Mouse (Mus musculus) layer of hippocampus, postnatal 10 days (tissue): ENCODE results near the gene Sgpp1. TPM values are rescaled to one million over a fixed set of nuclear protein-coding genes. Genes with fewer than 3 reads are reported as not detected.
"Not testable (repeated sequence)": the region's sequence is repeated elsewhere in the genome, so short reads cannot be mapped to it uniquely, and the experiment has no call there.

Source experiments
- DNase-seq, 2 experiments: peaks; one replicate each; pipeline ENCODE4 v3.0.0; 2021; ENCODE audit warnings: low spot score in 2 of 2
- total RNA-seq, 2 experiments: library from RNA; stranded (reverse); gene quantifications; 2 replicates each; pipeline ENCODE4 v1.2.3; 2021

The Sgpp1 gene
- total RNA-seq, 2 experiments from 2014 or later, result 28.5 to 29.6 TPM

GRCm38 (mm10) chr12:75698692-75699091 lies 36.8 kb downstream of the Sgpp1 start:
- no peak for DNase-seq

GRCm38 (mm10) chr12:75695845-75696244 lies 39.7 kb downstream of the Sgpp1 start:
- not testable (repeated sequence) for DNase-seq

GRCm38 (mm10) chr12:75689003-75689402 lies 46.5 kb downstream of the Sgpp1 start:
- DNase-seq, result no peak

GRCm38 (mm10) chr12:75687314-75687713 lies 48.2 kb downstream of the Sgpp1 start:
- DNase-seq, result no peak

GRCm38 (mm10) chr12:75684026-75684425 lies 51.5 kb downstream of the Sgpp1 start:
- DNase-seq, result not testable (repeated sequence)

- DNase-seq, result no peak
Measured at GRCm38 (mm10) chr12:75683598-75683997, 51.9 kb downstream of the Sgpp1 start.

GRCm38 (mm10) chr12:75682842-75683241 lies 52.7 kb downstream of the Sgpp1 start:
- DNase-seq, result no peak

- DNase-seq, result no peak
Measured at GRCm38 (mm10) chr12:75681101-75681500, 54.4 kb downstream of the Sgpp1 start.

GRCm38 (mm10) chr12:75678393-75678792 lies 57.1 kb downstream of the Sgpp1 start:
- no peak for DNase-seq

GRCm38 (mm10) chr12:75672630-75673029 lies 62.9 kb downstream of the Sgpp1 start:
- no peak for DNase-seq

- no peak for DNase-seq
Measured at GRCm38 (mm10) chr12:75671759-75672315, 63.7 kb downstream of the Sgpp1 start.

GRCm38 (mm10) chr12:75670611-75671010 lies 64.9 kb downstream of the Sgpp1 start:
- no peak for DNase-seq

GRCm38 (mm10) chr12:75669258-75670106 lies 66.0 kb downstream of the Sgpp1 start, which contains the start of gene Wdr89:
Gene Wdr89, minus strand, starts transcription at chr12:75669537.
- DNase-seq, result peak; percentile 98 to 99

- DNase-seq, result no peak
Measured at GRCm38 (mm10) chr12:75668916-75669257, 66.6 kb downstream of the Sgpp1 start.

GRCm38 (mm10) chr12:75668221-75668620 lies 67.3 kb downstream of the Sgpp1 start:
- DNase-seq, result no peak

- DNase-seq, result no peak
Measured at GRCm38 (mm10) chr12:75666939-75667338, 68.6 kb downstream of the Sgpp1 start.

GRCm38 (mm10) chr12:75664516-75664810 lies 71.1 kb downstream of the Sgpp1 start:
- DNase-seq, result no peak

Other genes starting within 250 kb of the Sgpp1 start
- 10 to 100 TPM; 77.4 to 83.5 TPM for gene Ppp2r5e, start 139.5 kb downstream of the Sgpp1 start, total RNA-seq
- gene Wdr89, start 66.2 kb downstream of the Sgpp1 start, total RNA-seq, result 1 to 10 TPM; 3.7 to 4.1 TPM
- gene Syne2, start 82.4 kb upstream of the Sgpp1 start, total RNA-seq, result 10 to 100 TPM; 29.2 to 29.4 TPM